Mouse (Mus musculus) liver, embryonic 11.5 days (tissue): ENCODE data around the gene Phf24. TPM values are rescaled to one million over a fixed set of nuclear protein-coding genes. Genes with fewer than 3 reads are reported as not detected.

ENCODE experiments used
- ATAC-seq: fragments of 200-750 bp; cut with Nextera tagmentation; replicated peaks from 2 replicates; pipeline ENCODE4 v1.8.0; 2017; ENCODE audit warnings: moderate number of reproducible peaks, mild to moderate bottlenecking, moderate TSS enrichment, moderate library complexity; ENCODE audit not compliant: low FRiP score
- DNase-seq: peaks from one replicate; pipeline ENCODE4 v3.0.0-alpha.2; 2017; ENCODE audit warnings: low spot score
- H3K27ac ChIP-seq: fragments of 300-500 bp; sonication (generic); 2 replicates; pipeline ENCODE4 v1.5.1; 2014; ENCODE audit warnings: mild to moderate bottlenecking, low read depth, low read length, control low read depth
- H3K27me3 ChIP-seq: fragments of 300-500 bp; sonication (generic); replicated peaks from 2 replicates; pipeline ENCODE4 v1.6.1; 2014; ENCODE audit warnings: low read length, mixed read lengths; ENCODE audit not compliant: control insufficient read depth, insufficient read depth
- H3K36me3 ChIP-seq: fragments of 300-500 bp; sonication (generic); 2 replicates; pipeline ENCODE4 v1.6.1; 2014; ENCODE audit warnings: mild to moderate bottlenecking, low read length, moderate library complexity, mixed read lengths; ENCODE audit not compliant: control insufficient read depth, insufficient read depth
- H3K4me1 ChIP-seq: fragments of 300-500 bp; sonication (generic); replicated peaks from 2 replicates; pipeline ENCODE4 v1.6.1; 2014; ENCODE audit warnings: low read length, mixed read lengths; ENCODE audit not compliant: control insufficient read depth, insufficient read depth
- H3K4me2 ChIP-seq: fragments of 300-500 bp; sonication (generic); 2 replicates; pipeline ENCODE4 v1.6.1; 2014; ENCODE audit warnings: mild to moderate bottlenecking, control low read depth, moderate library complexity
- H3K4me3 ChIP-seq: fragments of 300-500 bp; sonication (generic); 2 replicates; pipeline ENCODE4 v1.5.1; 2014; ENCODE audit warnings: low read depth, low read length, control low read depth
- H3K9ac ChIP-seq: fragments of 300-500 bp; sonication (generic); 2 replicates; pipeline ENCODE4 v1.6.1; 2014; ENCODE audit warnings: low read depth, low read length, control low read depth
- H3K9me3 ChIP-seq: fragments of 300-500 bp; sonication (generic); 2 replicates; pipeline ENCODE4 v1.6.1; 2016; ENCODE audit warnings: low read length, inconsistent platforms, mixed read lengths; ENCODE audit not compliant: control insufficient read depth
- WGBS: fragments of 180-500 bp; shearing (Covaris S2); extraction: QIAGEN DNeasy Blood & Tissue Kit; methylation state at CpG from one replicate; pipeline ENCODE4 v1.1.7; 2014; 5-methylcytosine and 5-hydroxymethylcytosine counted together
- polyA plus RNA-seq: library from polyadenylated mRNA; unstranded; fragments of >200 nt; fragmentation: Nextera tagmentation; extraction: Ambion mirVana; gene quantifications from 2 replicates; pipeline ENCODE4 v1.2.1, GENCODE M21; 2014

The Phf24 gene
- polyA plus RNA-seq, 1 experiment from 2014 or later, result 0.38 TPM

DNA sequence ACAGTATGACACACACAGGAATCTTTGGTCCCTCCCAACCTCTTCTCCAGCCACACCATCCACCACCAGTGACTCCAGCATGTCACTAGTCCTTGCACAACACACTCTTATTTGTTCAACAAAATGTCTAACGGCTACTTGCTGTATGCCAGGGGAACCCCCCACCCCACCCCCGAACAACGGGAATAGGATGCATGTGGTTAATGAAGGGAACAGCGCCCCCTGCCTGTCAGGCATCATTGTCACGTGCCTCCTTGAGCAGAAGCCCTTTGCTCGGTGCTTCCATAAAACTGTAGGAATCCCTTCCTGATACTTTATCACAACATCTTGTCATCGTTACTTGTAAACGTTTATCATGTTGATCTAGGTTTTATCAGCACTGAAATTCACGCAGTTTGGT, 14.3 kb upstream of the Phf24 start:
- DNase-seq (no peak), ATAC-seq (no peak)
- Histone ChIP-seq H3K36me3 (no peaks in the 10 kb centered on the region), H3K27ac (no peak overlapping the region), H3K4me1 (no peaks in the 10 kb centered on the region), H3K4me2 (no peak overlapping the region), H3K9me3 (no peaks in the 10 kb centered on the region), H3K4me3 (no peak overlapping the region), H3K9ac (no peak overlapping the region), H3K27me3 (no peaks in the 10 kb centered on the region)
- 52% methylated on average over 9 of the region's 9 CpGs for WGBS

DNA sequence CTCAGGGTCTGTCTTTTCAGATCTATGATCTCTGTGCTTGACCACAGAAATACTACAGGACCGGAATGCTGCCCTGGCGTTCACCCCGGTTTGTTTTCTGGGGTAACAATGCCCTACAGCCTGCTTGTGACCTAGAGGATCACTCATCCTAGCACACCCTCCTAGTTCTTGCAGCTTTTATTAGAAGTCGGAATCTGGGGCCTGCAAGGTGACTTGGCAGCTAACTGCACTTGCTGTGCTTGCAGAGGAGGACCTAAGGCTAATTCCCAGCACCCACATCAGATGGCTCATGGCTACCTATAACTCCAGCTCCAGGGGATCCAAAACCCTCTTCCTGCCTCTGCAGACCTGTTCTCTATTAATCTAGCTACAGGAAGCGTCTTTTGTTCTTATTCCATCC, 13.7 kb upstream of the Phf24 start:
- no peak for DNase-seq
- no peak overlapping the region for H3K4me3 ChIP-seq

DNA sequence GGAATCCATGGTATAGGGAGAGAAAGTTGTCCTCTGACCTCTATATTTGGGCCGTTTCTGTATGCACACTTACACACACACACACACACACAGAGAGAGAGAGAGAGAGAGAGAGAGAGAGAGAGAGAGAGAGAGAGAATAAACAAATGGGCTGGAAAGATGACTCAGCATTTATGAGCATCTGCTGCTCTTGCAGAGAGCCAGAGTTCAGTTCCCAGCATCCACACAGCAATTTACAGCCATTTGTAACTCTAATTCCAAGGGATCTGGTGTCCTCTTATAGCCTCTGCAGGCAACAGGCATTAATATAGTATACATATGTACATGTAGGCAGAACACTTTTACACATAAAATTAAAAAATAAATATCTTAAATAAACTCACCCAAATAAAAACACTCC, 12.5 kb upstream of the Phf24 start:
- DNase-seq, result no peak
- no peaks in the 10 kb centered on the region for H3K9me3 ChIP-seq
- no peaks in the 10 kb centered on the region for H3K27me3 ChIP-seq
- no peak overlapping the region for H3K9ac ChIP-seq
- 58% methylated on average over 1 of the region's 1 CpGs for WGBS
- no peak overlapping the region for H3K4me3 ChIP-seq
- H3K27ac ChIP-seq, result no peak overlapping the region
- H3K36me3 ChIP-seq, result no peaks in the 10 kb centered on the region
- no peak for ATAC-seq
- H3K4me2 ChIP-seq, result no peak overlapping the region
- no peaks in the 10 kb centered on the region for H3K4me1 ChIP-seq

More for the DNA sequence above, 13.7 kb upstream of the Phf24 start:
- Histone ChIP-seq H3K27me3 (no peaks in the 10 kb centered on the region), H3K4me2 (no peak overlapping the region), H3K36me3 (no peaks in the 10 kb centered on the region), H3K9me3 (no peaks in the 10 kb centered on the region), H3K4me1 (no peaks in the 10 kb centered on the region), H3K27ac (no peak overlapping the region), H3K9ac (no peak overlapping the region)
- ATAC-seq, result no peak
- WGBS, result 81% methylated on average over 5 of the region's 5 CpGs

DNA sequence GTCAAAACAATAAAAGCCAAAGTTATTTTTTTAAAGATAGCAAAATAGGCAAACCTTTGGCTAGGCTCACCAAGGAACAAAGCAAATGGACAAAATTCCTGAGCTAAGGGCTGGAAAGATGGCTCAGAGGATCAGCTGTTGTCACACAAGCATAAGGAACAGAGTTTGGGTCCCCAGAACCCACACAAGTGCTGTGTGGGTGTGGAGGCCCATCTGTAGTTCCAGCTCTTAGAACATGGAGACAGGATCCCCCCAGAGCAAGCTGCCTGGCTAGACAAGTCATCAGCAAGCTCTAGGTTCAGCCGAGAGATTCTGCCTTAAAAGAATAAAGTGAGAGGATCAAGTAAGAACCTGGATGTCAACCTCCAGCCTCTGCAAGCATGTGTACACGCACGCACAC, 11.9 kb upstream of the Phf24 start:
- no peak overlapping the region for H3K4me3 ChIP-seq
- no peaks in the 10 kb centered on the region for H3K9me3 ChIP-seq
- no peaks in the 10 kb centered on the region for H3K4me1 ChIP-seq
- no peak overlapping the region for H3K4me2 ChIP-seq
- no peaks in the 10 kb centered on the region for H3K27me3 ChIP-seq
- DNase-seq, result no peak
- no peak overlapping the region for H3K9ac ChIP-seq
- H3K27ac ChIP-seq, result no peak overlapping the region
- no peak for ATAC-seq
- WGBS, result 86% methylated on average over 3 of the region's 3 CpGs
- no peaks in the 10 kb centered on the region for H3K36me3 ChIP-seq

DNA sequence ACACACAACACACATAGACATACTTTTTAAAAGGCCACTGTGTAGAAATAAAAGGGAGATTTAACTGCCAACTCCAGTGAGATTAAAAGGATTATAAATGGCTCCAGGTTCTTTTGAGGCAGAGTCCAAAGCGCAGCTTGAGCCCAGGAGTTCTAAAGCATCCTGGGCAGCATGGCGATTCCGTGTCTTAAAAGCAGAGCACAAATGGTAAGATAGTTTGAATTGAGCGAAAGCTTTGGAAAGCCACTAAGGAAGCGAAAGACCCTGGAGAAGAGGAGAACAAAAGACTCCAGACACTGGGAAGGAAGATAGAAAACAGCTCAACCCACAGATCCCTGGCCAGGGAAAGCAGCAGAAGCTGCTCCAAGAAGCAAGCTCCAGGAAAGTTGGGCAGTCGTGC, 11.5 kb upstream of the Phf24 start:
- H3K27ac ChIP-seq, result no peak overlapping the region
- 84% methylated on average over 6 of the region's 6 CpGs for WGBS
- no peaks in the 10 kb centered on the region for H3K27me3 ChIP-seq
- no peaks in the 10 kb centered on the region for H3K4me1 ChIP-seq
- H3K4me2 ChIP-seq, result no peak overlapping the region
- no peak overlapping the region for H3K9ac ChIP-seq
- ATAC-seq (no peak), DNase-seq (no peak)
- no peaks in the 10 kb centered on the region for H3K36me3 ChIP-seq
- H3K4me3 ChIP-seq, result no peak overlapping the region
- H3K9me3 ChIP-seq, result no peaks in the 10 kb centered on the region

DNA sequence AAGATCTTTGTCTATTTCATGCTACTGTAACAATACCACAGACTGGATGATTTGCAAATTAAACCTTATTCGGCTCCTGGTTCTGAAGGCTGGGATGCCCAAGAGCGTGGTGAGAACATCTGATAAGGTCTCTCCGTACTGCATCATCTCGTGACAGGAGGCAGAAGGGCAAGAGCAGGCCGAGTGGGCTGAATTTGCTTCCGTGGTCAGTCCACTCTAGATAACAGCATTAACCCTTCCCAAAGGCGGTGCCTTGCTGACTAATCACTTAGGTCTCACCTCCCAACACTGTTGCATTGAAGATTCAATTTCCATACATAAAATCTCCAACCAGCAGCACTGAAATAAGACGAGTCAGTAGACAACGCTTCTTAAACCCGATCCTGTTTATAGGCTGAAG, 3.1 kb upstream of the Phf24 start:
- 0 out of 2 replicates have a peak, but pooled peaks cover 2% of the 10 kb centered on the region for H3K4me1 ChIP-seq
- ATAC-seq, result no peak
- WGBS, result 37% methylated on average over 10 of the region's 10 CpGs
- DNase-seq, result no peak
- H3K36me3 ChIP-seq, result no peaks in the 10 kb centered on the region
- no peak overlapping the region for H3K9ac ChIP-seq
- H3K4me3 ChIP-seq, result no peak overlapping the region
- no peaks in the 10 kb centered on the region for H3K9me3 ChIP-seq
- H3K27me3 ChIP-seq, result peaks cover 57% of the 10 kb centered on the region
- no peak overlapping the region for H3K27ac ChIP-seq
- H3K4me2 ChIP-seq, result no peak overlapping the region

DNA sequence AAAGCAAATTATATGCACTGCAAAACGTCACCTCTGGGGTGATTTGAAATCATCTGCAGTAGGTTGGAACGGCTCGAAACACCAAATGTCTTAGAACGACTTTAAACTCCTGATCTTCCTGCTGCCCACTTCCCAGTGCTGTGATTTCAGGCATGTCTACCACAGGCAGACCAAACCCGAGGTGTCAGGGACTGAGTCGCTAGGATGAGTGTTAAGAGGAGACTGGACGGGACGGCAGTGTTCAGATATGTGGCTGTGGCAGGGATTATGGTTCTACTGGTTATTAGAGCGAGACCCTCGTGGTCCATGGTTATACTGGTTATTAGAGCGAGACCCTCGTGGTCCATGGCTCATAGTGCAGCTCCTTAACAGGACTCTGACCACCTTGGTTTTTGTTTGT, 1.1 kb upstream of the Phf24 start:
- no peak overlapping the region for H3K4me2 ChIP-seq
- 76% methylated on average over 12 of the region's 12 CpGs for WGBS
- no peak for ATAC-seq
- no peak overlapping the region for H3K27ac ChIP-seq
- no peaks in the 10 kb centered on the region for H3K36me3 ChIP-seq
- no peak for DNase-seq
- no peaks in the 10 kb centered on the region for H3K9me3 ChIP-seq
- 0 out of 2 replicates have a peak, but pooled peaks cover 2% of the 10 kb centered on the region for H3K4me1 ChIP-seq
- H3K9ac ChIP-seq, result no peak overlapping the region
- peaks cover 69% of the 10 kb centered on the region for H3K27me3 ChIP-seq
- no peak overlapping the region for H3K4me3 ChIP-seq

DNA sequence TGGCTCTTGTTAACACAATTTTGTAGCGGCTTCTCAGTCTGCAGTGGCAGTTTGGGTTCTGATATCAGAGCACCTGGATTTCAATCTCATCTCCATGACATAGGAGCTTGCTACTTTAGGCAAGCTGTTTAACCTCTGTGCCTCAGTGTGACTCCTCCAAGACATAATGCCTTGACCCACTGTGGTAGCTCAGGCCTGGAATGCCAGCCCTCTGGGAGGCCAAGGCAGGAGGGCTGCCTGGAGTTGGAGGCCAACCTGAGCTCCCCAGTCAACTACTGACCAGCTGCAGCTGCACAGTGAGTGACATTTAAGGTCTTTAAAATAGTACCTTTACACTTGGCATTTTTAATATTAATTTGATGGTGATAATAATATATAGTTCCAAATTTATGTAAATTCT, 494 bp upstream of the Phf24 start:
- WGBS, result 63% methylated on average over 1 of the region's 1 CpGs
- H3K27me3 ChIP-seq, result peaks cover 74% of the 10 kb centered on the region
- 0 out of 2 replicates have a peak, but pooled peaks cover 2% of the 10 kb centered on the region for H3K4me1 ChIP-seq
- DNase-seq, result no peak
- no peak overlapping the region for H3K9ac ChIP-seq
- ATAC-seq, result no peak
- H3K27ac ChIP-seq, result no peak overlapping the region
- H3K4me2 ChIP-seq, result no peak overlapping the region
- no peak overlapping the region for H3K4me3 ChIP-seq
- H3K36me3 ChIP-seq, result no peaks in the 10 kb centered on the region
- H3K9me3 ChIP-seq, result no peaks in the 10 kb centered on the region

DNA sequence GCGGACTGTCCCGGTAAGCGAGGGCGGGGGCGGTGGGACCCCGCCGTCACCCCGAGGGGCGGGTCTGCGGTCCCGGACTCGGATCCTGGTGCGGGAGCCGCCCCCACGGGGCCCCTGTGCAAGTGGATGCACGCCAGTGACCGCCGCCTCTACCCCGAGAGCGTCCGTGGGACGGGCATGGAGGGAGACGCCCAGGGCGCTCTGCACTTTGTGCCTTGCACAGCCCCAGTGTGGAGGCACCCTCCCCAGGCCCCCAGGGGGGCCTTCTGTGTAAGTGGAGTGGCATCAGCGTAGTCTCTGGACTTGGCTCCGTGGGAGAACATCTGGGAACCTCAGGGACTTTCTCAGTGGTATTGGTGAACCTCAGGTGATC, 928 bp downstream of the Phf24 start:
- Histone ChIP-seq H3K27ac (no peak overlapping the region), H3K9me3 (no peaks in the 10 kb centered on the region), H3K4me2 (peak overlapping the region; percentile 83), H3K27me3 (peaks cover 76% of the 10 kb centered on the region), H3K4me1 (0 out of 2 replicates have a peak, but pooled peaks cover 2% of the 10 kb centered on the region), H3K36me3 (no peaks in the 10 kb centered on the region), H3K9ac (peak overlapping the region; percentile 34; the same call in 1 of the 2 replicates), H3K4me3 (peak overlapping the region; percentile 64)
- DNase-seq (peak; percentile 31), ATAC-seq (no peak)
- WGBS, result 5% methylated on average over 23 of the region's 26 CpGs
